Mouse (Mus musculus) pancreas, adult 10 weeks (tissue): ENCODE measurements around the gene Gon7. TPM values are rescaled to one million over a fixed set of nuclear protein-coding genes. Genes with fewer than 3 reads are reported as not detected.

ENCODE experiments used
- polyA plus RNA-seq: library from polyadenylated mRNA; stranded (reverse); fragments of 350-450 nt; fragmentation: Illumina TruSeq; extraction: RNeasy Lipid Tissue Mini Kit (QIAGEN cat#74804); gene quantifications from one replicate; pipeline ENCODE4 v1.2.3, GENCODE M21; 2015; ENCODE audit warnings: low read depth, low replicate concordance; ENCODE audit not compliant: insufficient read depth

The Gon7 gene
- polyA plus RNA-seq = 2.0 TPM

GRCm38 (mm10) chr12:102757689-102758402 lies at the start of gene Gon7, which contains the start of the genes Gm28051 and Ubr7:
Gon7 (minus strand) TSS chr12:102757803.
Gm28051 (minus strand) TSS chr12:102757765.
Ubr7 (plus strand) TSS chr12:102757967.

GRCm38 (mm10) chr12:102758403-102758756 lies 777 bp upstream of the Gon7 start, which contains the start of gene Gm20604:
Gm20604 (minus strand) TSS chr12:102758672.

GRCm38 (mm10) chr12:102743589-102744574 lies 13.7 kb downstream of the Gon7 start, which contains the start of the genes Moap1 and Tmem251:
Moap1 (minus strand) TSS chr12:102743661.
Tmem251 (plus strand) TSS chr12:102743762.

GRCm38 (mm10) chr12:102704457-102705198 lies 53.0 kb downstream of the Gon7 start, which contains the start of gene Itpk1:
Itpk1 (minus strand) TSS chr12:102704930.

Other genes starting within 250 kb of the Gon7 start
- 461 TPM for gene Chga, start 202.8 kb downstream of the Gon7 start, polyA plus RNA-seq
- 4.5 TPM for gene Itpk1, start 52.9 kb downstream of the Gon7 start, polyA plus RNA-seq
- gene Moap1, start 14.1 kb downstream of the Gon7 start, polyA plus RNA-seq = 1.1 TPM
- gene Tmem251, start 14.0 kb downstream of the Gon7 start, polyA plus RNA-seq = 1.4 TPM
- not detected for gene Gm28051, start within 50 bp of the Gon7 start, polyA plus RNA-seq
- 4.2 TPM for gene Ubr7, start 164 bp upstream of the Gon7 start, polyA plus RNA-seq
- gene Gm20604, start 869 bp upstream of the Gon7 start, polyA plus RNA-seq = 1.5 TPM
- 4.7 TPM for gene Btbd7, start 120.7 kb upstream of the Gon7 start, polyA plus RNA-seq
- not detected for gene Cox8c, start 141.5 kb upstream of the Gon7 start, polyA plus RNA-seq
- 2.8 TPM for gene Unc79, start 191.1 kb upstream of the Gon7 start, polyA plus RNA-seq